Mouse (Mus musculus): ENCODE results near the gene Fem1b. TPM values are rescaled to one million over a fixed set of nuclear protein-coding genes. Genes with fewer than 3 reads are reported as not detected.
A peak's percentile ranks its signal among the peaks of the same experiment; 100 is the strongest.

Fem1b gene
- polyA plus RNA-seq, 1 experiment from 2014 or later: 61.5 TPM

DNA sequence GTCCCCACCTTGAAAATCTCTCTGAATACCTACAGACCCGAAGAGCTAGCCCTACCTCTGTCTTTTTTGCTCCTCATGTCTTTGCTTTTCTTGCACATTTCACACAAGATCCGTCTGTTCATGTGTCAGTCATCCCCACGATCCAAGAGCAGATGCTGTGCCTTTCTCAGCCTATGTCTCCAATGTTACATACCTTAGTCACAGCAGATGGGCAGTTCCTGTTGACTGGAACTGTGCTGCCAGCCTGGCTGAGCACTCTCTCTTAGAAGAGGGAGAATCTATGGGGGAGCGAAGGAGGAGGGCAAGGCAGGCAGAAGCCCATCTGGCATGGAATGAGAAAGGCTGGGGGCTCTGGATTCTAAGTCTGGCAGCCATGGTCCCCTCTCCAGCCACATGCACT lies 46.4 kb downstream of the Fem1b start:
- no peak for ATAC-seq (ENCODE audit: low FRiP score, low read depth)
- H3K4me1 ChIP-seq: no peaks in the 10 kb centered on the region; the same call in 1 of the 2 replicates
- H3K9me3 ChIP-seq: no peaks in the 10 kb centered on the region
- no peak overlapping the region for H3K27ac ChIP-seq (replicated peaks)
- 76% methylated on average over 4 of the region's 4 CpGs for WGBS
- H3K9ac ChIP-seq (replicated peaks): no peak overlapping the region
- H3K4me2 ChIP-seq (replicated peaks): no peak overlapping the region
- H3K4me3 ChIP-seq: no peak overlapping the region
- H3K36me3 ChIP-seq: no peaks in the 10 kb centered on the region
- no peaks in the 10 kb centered on the region for H3K27me3 ChIP-seq

DNA sequence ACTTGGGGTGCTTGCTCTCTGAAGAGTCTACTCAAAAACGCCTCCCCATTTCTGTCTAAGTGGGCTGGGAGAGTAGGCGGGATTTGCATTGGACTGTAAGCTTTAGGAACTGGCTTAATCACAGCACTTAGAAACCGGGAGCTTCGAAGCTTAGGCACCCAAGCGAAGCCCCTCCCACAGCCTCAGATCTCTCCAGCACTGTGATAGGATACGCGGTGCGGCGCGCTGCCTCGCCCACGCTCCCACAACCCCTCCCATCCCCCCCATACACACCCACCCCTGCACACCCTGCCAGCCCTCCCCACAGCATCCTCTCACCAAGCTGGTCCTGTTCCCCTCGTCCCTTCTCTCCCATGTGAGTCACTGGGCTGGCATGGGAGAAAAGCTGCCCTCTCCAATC lies 48.3 kb downstream of the Fem1b start:
- Histone ChIP-seq H3K9ac (replicated peaks) (no peak overlapping the region), H3K27ac (replicated peaks) (no peak overlapping the region), H3K4me1 (no peaks in the 10 kb centered on the region; the same call in 1 of the 2 replicates), H3K4me3 (no peak overlapping the region), H3K27me3 (no peaks in the 10 kb centered on the region), H3K36me3 (no peaks in the 10 kb centered on the region), H3K9me3 (no peaks in the 10 kb centered on the region), H3K4me2 (replicated peaks) (peak overlapping the region; percentile 35)
- no peak for ATAC-seq (ENCODE audit: low FRiP score, low read depth)
- 20% methylated on average over 13 of the region's 13 CpGs for WGBS

DNA sequence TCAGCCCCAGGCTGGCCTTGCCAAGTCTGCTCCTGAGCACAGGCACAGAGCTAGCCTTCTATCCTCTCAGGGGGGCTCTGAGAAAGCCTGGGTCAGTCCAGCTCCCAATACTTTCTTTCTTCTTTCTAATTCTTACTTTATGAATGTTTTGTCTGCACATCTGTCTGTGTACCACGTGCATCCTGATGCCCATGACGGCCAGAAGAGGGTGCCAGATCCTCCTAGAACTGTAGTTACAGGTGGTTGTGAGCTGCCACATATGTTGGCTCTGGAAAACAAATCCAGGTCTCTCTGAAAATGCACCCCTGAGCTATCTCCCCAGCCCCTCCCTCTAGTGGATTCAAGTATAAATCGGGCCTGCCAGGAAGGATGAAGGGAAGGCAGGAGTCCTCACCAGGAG lies 52.1 kb downstream of the Fem1b start:
- Histone ChIP-seq H3K36me3 (no peaks in the 10 kb centered on the region), H3K4me1 (peaks cover 2% of the 10 kb centered on the region; the same call in 1 of the 2 replicates), H3K27ac (replicated peaks) (no peak overlapping the region), H3K4me3 (no peak overlapping the region), H3K9me3 (no peaks in the 10 kb centered on the region), H3K27me3 (no peaks in the 10 kb centered on the region), H3K9ac (replicated peaks) (no peak overlapping the region), H3K4me2 (replicated peaks) (no peak overlapping the region)
- 58% methylated on average over 3 of the region's 3 CpGs for WGBS
- ATAC-seq (ENCODE audit: low FRiP score, low read depth): no peak

GRCm38 (mm10) chr9:62758288-62758687 lies 53.4 kb downstream of the Fem1b start:
- Histone ChIP-seq H3K27me3 (no peaks in the 10 kb centered on the region), H3K9me3 (no peaks in the 10 kb centered on the region), H3K4me1 (0 out of 2 replicates have a peak, but pooled peaks cover 2% of the 10 kb centered on the region), H3K36me3 (no peaks in the 10 kb centered on the region), H3K9ac (replicated peaks) (no peak overlapping the region), H3K4me3 (no peak overlapping the region), H3K4me2 (replicated peaks) (no peak overlapping the region), H3K27ac (replicated peaks) (no peak overlapping the region)
- WGBS: 66% methylated on average over 4 of the region's 4 CpGs
- no peak for ATAC-seq (ENCODE audit: low FRiP score, low read depth)

- WGBS: 91% methylated on average over 11 of the region's 11 CpGs
- Histone ChIP-seq H3K9me3 (peaks cover 3% of the 10 kb centered on the region; the same call in 1 of the 2 replicates), H3K4me2 (replicated peaks) (no peak overlapping the region), H3K27ac (replicated peaks) (no peak overlapping the region), H3K4me1 (no peaks in the 10 kb centered on the region), H3K4me3 (no peak overlapping the region), H3K27me3 (no peaks in the 10 kb centered on the region), H3K9ac (replicated peaks) (no peak overlapping the region), H3K36me3 (no peaks in the 10 kb centered on the region)
- no peak for ATAC-seq (ENCODE audit: low FRiP score, low read depth)
These were observed 61.4 kb downstream of the Fem1b start for GRCm38 (mm10) chr9:62750381-62750780.

GRCm38 (mm10) chr9:62749666-62750065 lies 62.1 kb downstream of the Fem1b start:
- no peak overlapping the region for H3K4me2 ChIP-seq (replicated peaks)
- H3K4me1 ChIP-seq: no peaks in the 10 kb centered on the region
- no peaks in the 10 kb centered on the region for H3K27me3 ChIP-seq
- H3K9ac ChIP-seq (replicated peaks): no peak overlapping the region
- 68% methylated on average over 6 of the region's 6 CpGs for WGBS
- H3K27ac ChIP-seq (replicated peaks): no peak overlapping the region
- ATAC-seq (ENCODE audit: low FRiP score, low read depth): no peak
- no peaks in the 10 kb centered on the region for H3K36me3 ChIP-seq
- H3K9me3 ChIP-seq: peaks cover 3% of the 10 kb centered on the region; the same call in 1 of the 2 replicates
- H3K4me3 ChIP-seq: no peak overlapping the region

- H3K9ac ChIP-seq (replicated peaks): no peak overlapping the region
- H3K9me3 ChIP-seq: peaks cover 2% of the 10 kb centered on the region; the same call in 1 of the 2 replicates
- no peaks in the 10 kb centered on the region for H3K4me1 ChIP-seq
- no peaks in the 10 kb centered on the region for H3K27me3 ChIP-seq
- H3K36me3 ChIP-seq: no peaks in the 10 kb centered on the region
- WGBS: 92% methylated on average over 6 of the region's 6 CpGs
- H3K27ac ChIP-seq (replicated peaks): no peak overlapping the region
- ATAC-seq (ENCODE audit: low FRiP score, low read depth): no peak
- H3K4me2 ChIP-seq (replicated peaks): no peak overlapping the region
- H3K4me3 ChIP-seq: no peak overlapping the region
These were observed 65.1 kb downstream of the Fem1b start for GRCm38 (mm10) chr9:62746646-62747045.

DNA sequence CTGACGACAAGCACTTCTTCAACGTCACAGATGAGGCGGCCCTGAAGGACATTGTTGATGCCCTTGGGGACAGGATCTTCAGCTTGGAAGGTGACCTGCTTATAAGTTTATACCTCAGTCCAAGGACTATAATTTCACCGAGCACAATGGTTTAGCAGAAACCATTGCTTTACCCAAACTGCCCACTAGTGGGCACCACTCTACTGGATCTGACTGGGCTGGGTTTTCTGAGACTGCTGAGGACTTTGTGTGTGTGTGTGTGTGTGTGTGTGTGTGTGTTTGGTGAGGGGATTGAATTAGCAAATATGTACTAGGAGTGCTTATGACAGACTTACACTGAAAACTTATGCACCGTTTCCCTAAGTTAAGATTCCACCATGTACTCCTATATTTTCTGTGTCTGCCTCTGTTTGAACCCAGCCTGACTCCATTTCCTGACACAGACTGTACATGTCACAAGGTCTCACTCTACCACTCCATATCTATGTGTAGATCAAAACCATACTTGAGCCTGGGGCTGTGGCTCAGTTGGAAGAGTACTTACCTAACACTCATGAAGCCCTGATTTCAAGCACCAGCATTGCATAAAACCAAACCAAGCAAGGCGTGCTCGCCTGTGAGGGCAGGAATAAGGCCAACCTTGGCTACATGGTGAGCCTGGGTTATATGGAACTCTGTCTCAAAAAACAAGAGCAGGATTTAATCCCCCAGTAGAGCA lies 67.0 kb downstream of the Fem1b start:
- 55% methylated on average over 7 of the region's 7 CpGs for WGBS
- no peak for ATAC-seq (ENCODE audit: low FRiP score, low read depth)
- no peak overlapping the region for H3K4me2 ChIP-seq (replicated peaks)

More for the DNA sequence above, 67.0 kb downstream of the Fem1b start:
- H3K4me1 ChIP-seq: no peaks in the 10 kb centered on the region
- H3K27me3 ChIP-seq: no peaks in the 10 kb centered on the region
- H3K36me3 ChIP-seq: no peaks in the 10 kb centered on the region
- H3K27ac ChIP-seq (replicated peaks): no peak overlapping the region
- H3K9ac ChIP-seq (replicated peaks): no peak overlapping the region
- H3K9me3 ChIP-seq: no peaks in the 10 kb centered on the region
- no peak overlapping the region for H3K4me3 ChIP-seq

Other genes with a start within 250 kb of the Fem1b start
- gene Itga11, start 134.1 kb downstream of the Fem1b start, polyA plus RNA-seq (2016; fragmentation: Nextera tagmentation; extraction: Ambion mirVana): 4.8 and 5.0 TPM in 2 replicates
- 8.2 and 8.9 TPM in 2 replicates for gene Cln6, start 26.9 kb upstream of the Fem1b start, polyA plus RNA-seq (2016; fragmentation: Nextera tagmentation; extraction: Ambion mirVana)
- 2.5 and 3.6 TPM in 2 replicates for gene Calml4, start 46.1 kb upstream of the Fem1b start, polyA plus RNA-seq (2016; fragmentation: Nextera tagmentation; extraction: Ambion mirVana)
- 65.8 and 68.6 TPM in 2 replicates for gene Pias1, start 176.0 kb upstream of the Fem1b start, polyA plus RNA-seq (2016; fragmentation: Nextera tagmentation; extraction: Ambion mirVana)

All from midbrain, embryonic 12.5 days (tissue).